Mouse (Mus musculus): ENCODE results near the gene Gm1604a.
"Not testable (repeated sequence)": the region's sequence is repeated elsewhere in the genome, so short reads cannot be mapped to it uniquely, and the experiment has no call there.

Gene Gm1604a

DNA sequence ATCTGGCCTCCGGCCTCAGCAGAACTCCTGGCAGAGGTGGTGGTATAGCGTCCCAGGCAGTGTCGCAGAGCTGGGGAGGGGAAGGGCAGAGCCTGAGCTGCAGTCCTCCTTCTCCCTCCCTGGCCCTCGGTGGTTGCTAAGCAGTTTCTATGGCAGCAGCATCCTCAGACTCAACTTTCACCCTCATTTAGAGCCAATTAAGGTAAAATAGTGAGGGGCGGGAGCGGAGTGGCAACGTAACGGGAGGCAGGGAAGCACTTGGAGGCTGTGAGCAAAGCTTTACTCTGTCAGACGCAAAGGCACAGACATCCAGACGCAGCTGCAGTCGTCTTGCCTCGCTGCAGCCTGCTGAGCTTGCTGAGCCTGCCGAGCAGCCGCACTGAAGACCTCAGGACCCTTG, at the start of gene Gm1604a:
Gm1604a (plus strand) TSS at position 312 of the 400 bp plus-strand sequence.
- DNase-seq, result peak; percentile 42

DNA sequence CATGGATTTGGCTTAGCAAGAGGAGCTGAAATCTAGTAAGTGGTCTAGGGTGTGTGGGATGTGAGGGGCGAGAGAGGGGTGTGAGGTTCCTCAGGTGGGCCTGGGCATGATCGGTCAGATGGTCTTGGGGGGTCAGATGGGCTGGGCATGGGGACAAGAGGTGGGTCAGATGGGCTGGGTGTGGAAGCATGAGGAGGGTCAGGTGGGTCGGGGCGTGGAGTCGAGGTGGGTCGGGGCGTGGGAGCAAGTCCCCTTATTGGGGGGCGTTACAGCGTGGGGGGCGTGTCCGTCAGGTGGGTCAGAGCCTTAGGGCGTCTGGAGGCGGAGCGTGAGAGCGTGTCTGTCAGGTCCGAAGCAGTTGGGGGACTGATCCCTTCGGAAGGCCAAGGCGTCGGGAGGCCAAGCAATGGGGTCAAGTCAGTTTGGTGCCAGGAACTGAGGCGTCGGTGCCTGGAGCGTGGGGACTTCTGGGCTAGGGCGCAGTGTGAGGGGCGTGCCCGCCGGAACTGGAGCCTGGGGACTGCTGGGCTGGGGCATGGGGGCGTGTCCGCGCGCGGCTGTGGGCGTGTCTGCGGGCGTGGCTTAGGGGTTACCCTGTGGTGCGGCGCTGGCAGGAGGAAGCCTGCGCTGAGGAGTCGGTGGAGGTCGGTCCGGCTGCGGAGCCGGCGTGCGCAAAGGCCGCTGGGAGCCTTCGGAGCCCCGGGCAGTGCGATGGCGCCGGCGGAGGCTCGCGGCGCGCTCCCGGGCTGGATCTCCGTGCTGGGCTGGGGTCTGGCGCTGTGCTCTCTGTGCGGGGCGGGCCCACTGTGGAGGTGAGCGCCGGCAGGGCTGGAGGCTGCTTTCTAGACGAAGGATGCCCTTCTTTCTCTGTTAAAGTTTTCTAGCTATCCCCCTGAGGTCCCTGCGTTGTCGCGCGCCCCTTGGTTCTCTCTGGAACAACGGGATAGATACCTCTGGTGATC, 46.8 kb upstream of the Gm1604a start, which contains the start of gene Gm49721:
Gm49721 (plus strand) TSS at position 618 of the 962 bp plus-strand sequence.
- peak; percentile 62 for DNase-seq

DNA sequence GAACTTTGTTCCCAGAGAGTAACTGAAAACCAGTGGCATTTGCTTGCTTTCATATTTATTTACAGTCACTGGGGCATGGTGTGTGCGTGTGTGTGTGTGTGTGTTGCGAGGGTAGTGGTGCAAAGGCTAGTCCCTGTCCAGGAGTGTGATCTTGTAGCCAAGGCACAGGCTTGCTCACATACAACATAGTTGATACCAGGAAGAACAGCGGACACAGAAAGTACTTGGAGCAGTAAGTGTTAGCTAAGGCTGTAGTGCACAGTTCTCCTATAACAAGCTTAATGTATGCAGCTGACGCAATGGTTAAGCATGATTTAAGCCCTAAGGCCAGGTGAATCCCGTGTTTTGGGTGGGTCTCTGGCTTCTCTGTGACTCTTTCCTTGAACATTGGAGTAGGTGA, 46.0 kb upstream of the Gm1604a start:
- DNase-seq, result not testable (repeated sequence)

DNA sequence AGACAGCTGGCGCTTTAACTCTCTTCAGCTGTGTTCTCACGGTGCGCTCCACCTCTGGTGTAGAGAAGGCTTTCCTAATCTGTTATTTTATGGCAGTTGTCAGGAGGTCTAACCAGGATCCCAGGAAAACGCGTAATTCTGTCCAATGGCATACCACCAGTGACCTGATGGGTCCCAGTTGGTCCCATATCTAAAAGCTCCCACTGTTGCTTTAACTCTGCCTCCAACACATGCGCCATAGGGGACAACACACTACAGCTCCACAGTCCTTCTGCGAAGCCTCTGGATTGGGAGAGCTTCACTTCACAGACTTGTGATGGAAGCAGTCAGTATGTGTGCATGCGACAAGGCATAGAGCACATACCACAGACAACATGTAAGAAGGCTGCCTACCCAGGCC, 45.2 kb upstream of the Gm1604a start:
- not testable (repeated sequence) for DNase-seq

DNA sequence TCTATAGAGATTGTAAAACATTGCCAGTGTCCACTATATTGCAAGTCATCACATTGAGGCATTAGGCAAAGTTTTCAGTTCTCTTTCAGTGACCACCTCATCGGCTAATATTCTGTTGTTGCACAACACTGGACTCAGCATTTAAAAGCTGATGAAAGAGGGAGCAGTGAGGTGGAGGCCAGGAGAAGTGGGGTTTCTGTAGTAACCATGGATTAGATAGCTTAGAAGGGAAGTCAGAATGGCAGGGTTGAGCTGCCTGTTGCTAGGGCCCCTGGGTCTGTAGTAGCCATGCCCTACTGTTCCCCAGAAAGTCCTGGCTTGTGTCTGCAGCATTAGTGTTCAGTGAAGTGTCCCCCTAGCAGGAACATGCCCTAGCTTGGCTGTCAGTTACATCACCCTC, 39.2 kb upstream of the Gm1604a start:
- DNase-seq, result not testable (repeated sequence)

DNA sequence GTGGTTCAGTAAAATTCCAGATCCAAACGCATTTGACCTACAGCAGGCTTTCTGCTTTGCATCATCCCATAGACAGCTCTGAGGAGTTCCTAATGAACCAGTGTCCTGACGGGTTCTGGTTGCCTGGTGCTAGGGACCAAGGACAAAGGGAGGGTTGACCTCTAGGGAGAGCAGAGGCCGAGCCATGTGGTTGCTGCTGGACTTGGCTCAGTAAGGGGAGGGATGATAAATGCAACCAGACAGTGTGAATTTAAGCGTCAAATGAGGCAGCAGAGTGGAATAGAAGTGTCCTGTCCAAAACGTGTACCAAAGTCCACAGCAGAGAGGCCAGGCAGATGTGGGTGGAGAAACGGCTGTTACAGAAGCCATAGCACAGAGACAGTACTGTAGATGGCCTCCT, 29.9 kb upstream of the Gm1604a start:
- not testable (repeated sequence) for DNase-seq

DNA sequence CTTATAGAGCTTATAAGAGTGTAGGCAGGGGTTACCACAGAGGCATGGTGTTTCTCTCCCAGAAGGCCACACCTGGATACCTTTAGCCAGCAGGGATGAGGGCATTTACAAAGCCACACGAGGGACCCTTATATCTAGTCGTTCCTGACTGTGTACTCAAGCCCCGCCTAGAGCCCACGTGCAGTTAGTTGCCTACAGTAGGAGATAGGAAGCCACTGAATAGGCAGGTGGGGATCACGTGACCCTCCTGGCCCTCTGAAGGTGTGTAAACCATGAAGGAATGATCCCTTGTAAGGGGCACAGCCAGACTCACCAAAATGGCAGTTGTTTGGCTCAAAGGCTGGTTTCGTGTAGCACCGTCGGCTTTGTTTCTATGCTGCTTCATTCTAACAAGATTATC, 28.5 kb upstream of the Gm1604a start:
- DNase-seq, result not testable (repeated sequence)

DNA sequence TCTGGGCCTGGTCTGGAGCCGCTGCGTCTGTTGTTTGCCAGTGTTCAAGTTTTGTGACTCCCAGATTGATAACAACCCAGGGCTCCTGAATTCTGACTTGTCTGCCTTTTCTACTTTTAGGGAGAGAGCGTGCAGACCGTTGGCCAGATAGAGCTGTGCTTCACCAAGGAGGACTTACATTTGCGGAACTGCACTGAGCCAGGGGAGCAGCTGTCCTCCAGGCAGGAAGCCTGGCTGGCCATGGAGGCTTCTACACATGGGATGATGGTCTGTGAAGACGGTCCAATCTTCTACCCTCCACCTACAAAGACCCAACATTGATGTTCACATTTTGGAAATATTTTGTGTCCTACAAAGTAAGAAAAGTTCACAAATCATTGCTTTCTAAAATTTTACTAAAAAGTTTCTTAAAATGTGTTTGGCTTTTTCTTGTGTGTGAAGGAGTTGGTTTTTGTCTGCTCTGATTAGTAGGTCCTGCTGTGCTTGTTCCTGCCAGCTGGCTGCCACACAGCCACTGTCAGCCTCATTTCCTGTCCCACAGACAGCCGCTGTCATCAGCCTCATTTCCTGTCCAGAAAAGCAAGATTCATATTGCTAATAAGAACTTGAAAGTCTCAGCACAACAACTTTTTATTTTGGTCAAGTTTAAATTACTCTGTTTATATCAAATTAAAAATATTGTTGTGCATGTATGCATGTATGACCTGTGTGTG, 27.4 kb upstream of the Gm1604a start:
- DNase-seq, result not testable (repeated sequence)

DNA sequence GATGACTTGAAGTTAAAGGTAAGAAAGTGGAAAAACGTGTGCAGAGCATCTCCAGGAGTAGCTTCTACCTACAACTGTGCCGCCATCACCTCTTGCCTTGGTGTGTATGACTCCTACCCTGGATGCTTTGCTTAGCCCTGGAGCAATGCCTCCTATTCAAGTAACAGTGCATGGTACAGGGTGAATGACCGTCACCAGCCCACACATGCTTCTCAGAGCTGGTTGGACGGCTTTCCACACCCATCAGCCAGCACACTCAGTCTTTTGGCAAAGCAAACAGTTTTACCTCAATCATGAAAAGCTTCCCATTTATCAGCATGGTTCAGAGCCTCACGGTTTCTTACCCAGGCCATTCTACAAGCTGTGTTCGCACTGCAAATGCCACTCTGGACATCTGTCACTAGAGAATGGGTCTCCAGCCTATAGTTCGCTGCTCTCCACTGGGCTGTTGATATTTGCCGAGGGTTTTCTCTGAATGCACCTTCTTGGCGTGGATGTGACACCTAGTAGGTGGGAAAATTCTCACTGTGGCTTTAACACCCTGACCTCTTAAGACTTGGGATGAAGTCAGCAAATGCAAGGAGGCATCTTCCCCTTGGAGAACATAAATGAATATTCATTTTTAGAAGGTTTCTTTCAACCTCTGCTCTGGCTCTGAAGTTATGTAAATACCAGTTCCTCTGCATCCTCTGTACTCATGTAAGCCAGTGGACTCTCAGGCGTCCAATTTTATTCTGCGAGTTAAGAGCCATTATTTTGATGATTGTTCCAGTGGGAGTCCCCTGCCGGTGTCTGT, 23.4 kb upstream of the Gm1604a start:
- not testable (repeated sequence) for DNase-seq

DNA sequence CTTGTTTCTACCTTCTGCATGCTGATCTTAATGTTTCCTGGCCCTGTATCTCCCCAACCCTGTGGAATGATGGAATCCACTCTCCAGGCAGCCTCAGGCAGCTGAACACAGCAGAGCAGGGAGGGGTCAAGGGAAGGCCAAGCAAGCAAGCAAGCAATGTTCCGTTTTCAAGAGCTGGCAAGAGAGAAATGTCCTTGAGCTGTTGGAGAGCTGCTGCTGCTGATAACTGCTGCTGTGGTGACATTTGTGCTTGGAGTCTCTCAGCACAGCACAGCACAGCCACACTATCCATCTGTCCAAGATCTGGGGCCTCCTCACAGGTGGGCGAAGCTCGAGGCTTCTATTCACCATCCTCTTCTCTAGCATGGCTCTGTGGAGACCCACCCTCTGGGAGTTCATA, 22.0 kb upstream of the Gm1604a start:
- DNase-seq, result not testable (repeated sequence)

DNA sequence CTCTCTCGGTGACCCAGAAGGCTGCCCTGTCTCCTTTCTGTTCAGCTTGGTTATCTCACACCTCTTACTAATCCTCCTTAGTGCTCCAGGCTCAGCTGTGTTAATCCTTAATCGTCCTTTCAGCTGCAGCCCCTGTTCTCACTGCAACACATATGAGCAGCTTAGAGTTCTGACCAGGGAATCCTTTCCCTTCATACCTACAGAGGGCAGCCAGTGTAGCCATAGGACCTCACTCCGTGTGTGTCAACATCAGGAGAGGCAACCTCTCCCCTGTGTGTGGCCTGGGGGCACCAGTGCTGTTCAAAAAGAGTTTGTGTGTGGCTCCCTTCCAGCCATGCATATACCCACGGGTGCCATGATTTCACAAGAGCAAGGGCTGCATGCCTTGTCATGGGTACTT, 19.7 kb upstream of the Gm1604a start:
- not testable (repeated sequence) for DNase-seq

DNA sequence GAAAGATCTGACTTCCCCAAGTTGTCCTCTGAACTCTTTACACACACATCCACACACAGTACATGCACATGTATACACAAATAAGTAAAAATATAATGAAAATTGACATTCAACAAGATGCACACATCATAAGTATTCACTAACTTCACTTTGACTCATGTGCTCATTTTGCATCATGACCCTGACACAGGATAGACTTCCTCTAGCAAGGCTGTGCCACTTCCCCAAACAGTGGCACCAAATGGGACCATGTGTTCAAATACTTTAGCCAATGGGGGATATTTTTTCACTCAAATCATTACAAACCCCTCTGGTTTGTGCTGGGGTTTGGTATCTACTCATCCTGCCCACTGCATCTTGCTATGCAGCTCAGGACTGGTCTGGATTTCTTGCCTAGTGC, 16.5 kb upstream of the Gm1604a start:
- not testable (repeated sequence) for DNase-seq

DNA sequence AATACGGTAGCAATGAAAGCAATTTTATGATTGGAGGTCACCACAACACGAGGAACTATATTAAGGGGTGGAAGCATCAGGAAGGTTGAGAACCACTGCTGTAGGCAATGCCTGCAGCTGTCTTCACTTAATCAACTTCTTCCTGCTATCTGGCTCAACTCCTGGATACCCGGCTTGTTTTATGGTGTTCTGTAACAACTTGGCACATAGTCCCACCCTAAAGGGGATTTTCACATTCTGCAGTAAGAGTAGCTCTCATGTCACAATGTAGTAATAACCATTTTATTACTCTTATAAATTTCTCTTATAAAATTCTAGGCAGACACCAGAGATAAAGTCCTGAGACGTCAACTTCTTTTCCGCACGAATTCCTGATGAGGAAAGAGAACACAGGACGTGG, 15.9 kb upstream of the Gm1604a start:
- not testable (repeated sequence) for DNase-seq

DNA sequence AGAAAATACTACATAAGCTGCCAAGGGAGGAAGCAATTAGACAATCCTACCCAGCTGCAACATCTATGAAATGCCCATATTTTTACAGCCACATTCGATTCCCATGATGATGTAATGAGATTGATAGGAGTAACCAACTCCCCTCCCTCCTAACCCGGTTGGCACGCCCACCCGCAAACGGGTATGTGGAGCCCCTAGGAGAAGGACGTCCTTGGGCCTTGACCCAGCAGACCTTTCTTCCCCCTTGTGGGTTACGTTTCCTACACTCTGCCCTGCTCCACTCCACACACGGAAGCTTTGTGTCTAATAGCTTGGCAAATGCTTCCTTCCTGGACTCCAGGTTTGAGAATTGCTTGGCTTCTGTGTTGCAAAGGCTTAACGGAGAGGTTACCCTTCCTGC, 15.5 kb upstream of the Gm1604a start:
- not testable (repeated sequence) for DNase-seq

DNA sequence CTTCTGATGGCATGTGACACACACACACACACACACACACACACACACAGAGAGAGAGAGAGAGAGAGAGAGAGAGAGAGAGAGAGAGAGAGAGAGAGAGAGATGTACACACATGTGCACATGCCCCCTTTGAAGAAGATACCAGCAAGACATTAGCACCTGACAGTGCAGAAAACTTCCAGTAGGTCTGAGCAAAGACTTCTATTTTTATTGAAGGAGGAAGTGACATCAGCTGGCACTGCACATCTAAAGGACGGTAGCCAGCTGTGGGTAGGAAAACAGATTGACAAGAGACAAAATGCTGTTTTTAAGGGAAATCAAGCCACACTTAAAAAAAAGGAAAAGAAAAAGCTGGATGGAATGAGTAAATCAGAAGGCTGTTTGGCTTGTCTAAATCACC, 11.2 kb upstream of the Gm1604a start:
- DNase-seq, result not testable (repeated sequence)

DNA sequence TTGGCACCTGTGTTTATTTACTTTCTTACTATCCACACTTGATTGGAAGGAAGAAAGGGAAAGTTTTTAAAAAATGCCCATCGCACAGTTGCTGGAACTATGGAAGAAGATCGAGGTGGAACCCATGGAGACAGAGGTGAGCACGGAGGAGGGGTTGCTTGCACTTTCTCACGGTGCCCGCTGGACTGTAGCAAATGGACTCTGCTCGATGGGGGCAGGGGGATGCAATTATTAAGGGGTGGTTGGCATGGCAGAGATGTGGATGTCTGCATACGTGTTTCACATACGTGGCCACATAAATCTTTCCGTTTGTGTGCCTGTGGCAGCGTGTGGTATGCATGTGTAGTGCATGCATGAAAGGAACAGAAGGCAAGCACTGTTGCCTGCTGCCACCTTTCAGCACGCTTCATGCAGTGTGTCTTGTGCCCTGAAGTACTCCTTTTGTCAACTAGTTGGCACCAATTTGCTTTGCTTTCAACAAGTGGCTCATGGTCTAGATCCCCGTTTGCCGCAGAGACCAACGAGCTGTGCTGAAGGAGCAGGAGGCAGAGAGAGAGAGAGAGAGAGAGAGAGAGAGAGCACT, 487 bp downstream of the Gm1604a start:
- DNase-seq, result not testable (repeated sequence)

DNA sequence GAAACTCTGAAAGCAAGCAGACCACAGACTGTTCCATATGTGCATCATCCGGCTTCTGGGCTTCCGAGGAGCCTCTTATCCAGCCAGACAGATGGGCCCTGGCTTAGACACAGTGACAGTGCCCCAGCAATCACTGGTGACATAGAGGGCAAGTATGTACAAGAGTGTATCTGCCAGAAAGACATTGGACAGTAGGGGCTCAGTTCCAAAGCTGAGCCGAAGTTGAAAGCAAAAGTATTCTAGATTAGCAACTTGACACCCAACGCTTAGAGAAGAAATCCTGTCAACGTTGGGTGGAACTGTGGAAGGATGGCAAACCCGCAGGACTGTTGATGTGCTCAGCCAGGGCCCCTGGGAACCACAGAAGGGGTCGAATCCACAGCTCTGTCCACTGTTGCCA, 4.8 kb downstream of the Gm1604a start:
- not testable (repeated sequence) for DNase-seq

DNA sequence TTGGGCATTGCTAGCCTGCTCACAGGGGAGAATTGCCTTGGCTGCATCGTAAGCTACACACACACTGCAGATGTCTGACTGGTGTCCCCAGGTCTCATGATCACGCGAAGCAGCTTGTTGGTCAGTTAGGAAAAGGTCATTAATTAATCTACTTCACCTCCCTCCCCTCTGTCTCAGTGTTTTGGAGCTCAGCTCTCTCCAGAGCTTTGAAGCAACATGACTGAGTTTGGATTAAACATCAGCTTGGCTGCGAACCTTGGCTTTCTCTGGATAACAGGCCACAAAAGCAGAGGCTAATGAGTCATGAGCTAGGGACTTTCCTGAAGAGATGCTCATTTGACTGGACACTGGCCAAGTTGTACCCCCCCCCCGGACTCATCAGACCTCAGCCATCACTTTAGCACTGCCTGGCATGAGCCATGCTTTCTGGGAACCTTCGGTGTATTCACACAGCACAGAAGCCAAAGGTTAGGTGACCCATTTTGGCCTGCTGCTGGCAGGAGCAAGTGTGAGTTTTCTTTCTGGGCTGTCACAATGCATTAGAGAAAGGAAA, 5.3 kb downstream of the Gm1604a start:
- DNase-seq, result not testable (repeated sequence)

DNA sequence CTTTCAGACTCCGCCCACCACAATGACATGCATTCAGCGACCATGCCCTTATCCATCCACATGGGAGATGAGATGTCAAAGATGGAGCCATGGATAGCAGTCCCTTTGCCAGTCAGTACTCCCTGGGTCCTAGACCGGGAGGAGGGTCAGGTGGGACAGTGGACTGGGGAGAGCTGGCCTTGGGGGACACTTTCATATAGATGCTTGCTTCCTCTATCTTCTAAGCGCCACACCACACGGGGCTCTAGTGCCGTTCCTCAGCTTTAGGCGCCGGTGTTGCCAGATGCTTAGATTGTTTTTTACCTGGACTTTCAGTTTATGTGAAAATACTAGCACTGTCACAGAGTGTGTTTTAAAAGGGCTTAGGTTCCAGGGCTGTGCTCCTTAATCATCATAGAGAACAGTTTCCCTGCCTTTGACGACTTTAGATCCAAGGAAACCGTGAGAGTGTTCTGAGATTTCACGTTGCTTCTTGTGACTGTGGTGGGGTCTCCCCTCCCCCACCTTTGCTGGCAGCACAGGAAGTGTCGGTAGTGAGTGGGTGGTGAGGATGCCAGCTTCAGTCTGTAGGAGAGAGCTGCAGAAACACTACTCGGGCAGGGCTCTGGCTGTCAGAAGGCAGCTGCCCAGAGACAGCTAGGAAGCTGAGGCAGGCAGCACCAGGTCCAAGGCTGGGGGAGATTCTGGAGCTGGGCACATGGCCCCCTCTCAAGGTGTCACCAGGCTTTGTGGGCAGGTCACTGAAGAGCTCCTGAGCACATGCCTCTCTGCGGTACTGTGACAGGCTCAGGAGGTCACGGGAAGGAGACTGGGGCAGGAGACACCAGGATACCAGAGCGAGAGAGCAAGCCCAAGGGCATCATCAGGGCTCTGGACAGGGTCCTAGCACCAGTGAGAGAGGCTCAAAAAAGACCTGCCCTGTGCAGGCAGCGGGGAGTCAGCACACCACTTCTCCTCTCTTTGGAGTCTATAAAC, 8.1 kb downstream of the Gm1604a start:
- DNase-seq, result not testable (repeated sequence)

DNA sequence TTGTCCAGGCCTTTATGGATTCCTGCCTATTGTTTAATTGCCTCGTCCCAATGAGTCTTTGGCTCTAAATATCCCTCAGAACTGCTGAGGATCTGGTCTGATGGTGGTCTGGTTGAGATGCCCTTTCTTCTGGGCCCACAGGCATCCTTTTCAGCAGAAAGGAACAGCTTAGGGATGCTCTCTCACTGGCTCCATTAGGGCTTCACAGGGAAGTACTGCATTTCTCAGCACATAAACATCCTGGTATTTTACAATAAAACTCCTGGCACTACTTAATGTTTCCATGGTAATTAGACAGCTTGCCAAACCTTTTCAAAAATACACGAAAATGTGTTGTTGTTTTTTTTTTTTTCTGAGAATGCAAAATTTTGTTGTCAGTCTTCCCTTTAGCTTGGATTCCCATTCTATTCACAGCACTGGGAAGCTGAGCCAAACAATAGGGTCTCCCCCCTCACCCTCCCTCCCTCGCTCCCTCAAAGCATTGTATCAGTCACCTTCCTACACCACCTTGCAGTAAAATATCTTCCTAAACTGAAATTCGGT, 43.7 kb downstream of the Gm1604a start:
- DNase-seq, result not testable (repeated sequence)

Measured in right cerebral cortex, postnatal 25 days (tissue).